Mouse (Mus musculus) hindbrain, embryonic 11.5 days (tissue): ENCODE measurements around the gene Tll1. TPM values are rescaled to one million over a fixed set of nuclear protein-coding genes. Genes with fewer than 3 reads are reported as not detected.

Experiments
- ATAC-seq: fragments of 200-750 bp; cut with Nextera tagmentation; 2 replicates; pipeline ENCODE4 v1.8.0; 2017; ENCODE audit warnings: mild to moderate bottlenecking, moderate TSS enrichment, moderate library complexity; ENCODE audit not compliant: low FRiP score
- DNase-seq: peaks from one replicate; pipeline ENCODE4 v3.0.0-alpha.2; 2015; ENCODE audit warnings: low spot score
- H3K27ac ChIP-seq: fragments of 300-500 bp; sonication (generic); 2 replicates; pipeline ENCODE4 v1.5.1; 2014; ENCODE audit warnings: mild to moderate bottlenecking, low read depth, low read length
- H3K27me3 ChIP-seq: fragments of 300-500 bp; sonication (generic); 2 replicates; pipeline ENCODE4 v1.6.1; 2014; ENCODE audit warnings: mild to moderate bottlenecking, low read length, moderate library complexity, mixed read lengths; ENCODE audit not compliant: control insufficient read depth, insufficient read depth
- H3K36me3 ChIP-seq: fragments of 300-500 bp; sonication (generic); 2 replicates; pipeline ENCODE4 v1.6.1; 2014; ENCODE audit warnings: mild to moderate bottlenecking, low read length, moderate library complexity, mixed read lengths; ENCODE audit not compliant: control insufficient read depth, insufficient read depth
- H3K4me1 ChIP-seq: fragments of 300-500 bp; sonication (generic); replicated peaks from 2 replicates; pipeline ENCODE4 v1.6.1; 2014; ENCODE audit warnings: low read length, mixed read lengths; ENCODE audit not compliant: control insufficient read depth, insufficient read depth
- H3K4me2 ChIP-seq: fragments of 300-500 bp; sonication (generic); replicated peaks from 2 replicates; pipeline ENCODE4 v1.6.1; 2014; ENCODE audit warnings: mild to moderate bottlenecking, low read depth, low read length
- H3K4me3 ChIP-seq: fragments of 300-500 bp; sonication (generic); 2 replicates; pipeline ENCODE4 v1.5.1; 2014; ENCODE audit warnings: low read depth, low read length
- H3K9ac ChIP-seq: fragments of 300-500 bp; sonication (generic); 2 replicates; pipeline ENCODE4 v1.6.1; 2014; ENCODE audit warnings: low read depth, low read length
- H3K9me3 ChIP-seq: fragments of 300-500 bp; sonication (generic); 2 replicates; pipeline ENCODE4 v1.6.1; 2016; ENCODE audit warnings: low read length; ENCODE audit not compliant: control insufficient read depth
- WGBS: fragments of 180-500 bp; shearing (Covaris S2); extraction: QIAGEN DNeasy Blood & Tissue Kit; methylation state at CpG from one replicate; pipeline ENCODE4 v1.1.7; 2014; 5-methylcytosine and 5-hydroxymethylcytosine counted together
- polyA plus RNA-seq: library from polyadenylated mRNA; unstranded; fragments of >200 nt; fragmentation: Nextera tagmentation; extraction: Ambion mirVana; gene quantifications from 2 replicates; pipeline ENCODE4 v1.2.1, GENCODE M21; 2014

Gene Tll1
- polyA plus RNA-seq, 1 experiment from 2014 or later = 1.3 TPM

DNA sequence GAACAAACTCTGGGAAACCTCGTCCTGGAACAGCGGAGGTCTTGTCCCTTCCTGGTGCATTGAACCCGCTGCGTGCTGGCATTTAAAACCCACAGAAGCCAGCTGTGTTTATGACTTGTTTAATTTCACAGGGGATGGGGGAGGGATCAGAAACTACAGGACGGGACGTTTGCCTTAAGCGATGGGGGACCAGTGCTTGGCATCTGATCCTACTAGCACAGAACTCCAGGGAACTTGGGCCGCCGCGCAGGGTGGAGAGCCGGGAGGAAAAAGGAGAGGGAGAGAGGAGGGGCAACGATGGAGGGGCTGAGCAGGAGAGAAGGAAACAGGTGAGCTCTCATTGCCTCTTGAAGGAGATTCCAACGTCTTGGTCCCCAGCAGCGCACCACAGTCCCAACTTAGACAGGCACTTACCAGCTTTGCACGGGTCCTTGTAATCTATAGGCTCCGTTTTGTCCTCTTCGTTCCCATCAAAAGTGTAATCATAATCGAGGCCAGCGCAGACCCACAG lies 1.2 kb downstream of the Tll1 start:
- peak overlapping the region; percentile 58 for H3K9ac ChIP-seq
- H3K36me3 ChIP-seq = no peaks in the 10 kb centered on the region
- peak overlapping the region; percentile 98 for H3K4me2 ChIP-seq
- peak; percentile 55 for DNase-seq
- H3K4me3 ChIP-seq = peak overlapping the region; percentile 62
- peaks cover 5% of the 10 kb centered on the region for H3K27me3 ChIP-seq
- no peaks in the 10 kb centered on the region for H3K9me3 ChIP-seq
- WGBS = under 1% methylated on average over 19 of the region's 19 CpGs
- no peak overlapping the region for H3K27ac ChIP-seq
- peak; percentile 51 for ATAC-seq
- no peaks in the 10 kb centered on the region; the same call in 1 of the 2 replicates for H3K4me1 ChIP-seq

DNA sequence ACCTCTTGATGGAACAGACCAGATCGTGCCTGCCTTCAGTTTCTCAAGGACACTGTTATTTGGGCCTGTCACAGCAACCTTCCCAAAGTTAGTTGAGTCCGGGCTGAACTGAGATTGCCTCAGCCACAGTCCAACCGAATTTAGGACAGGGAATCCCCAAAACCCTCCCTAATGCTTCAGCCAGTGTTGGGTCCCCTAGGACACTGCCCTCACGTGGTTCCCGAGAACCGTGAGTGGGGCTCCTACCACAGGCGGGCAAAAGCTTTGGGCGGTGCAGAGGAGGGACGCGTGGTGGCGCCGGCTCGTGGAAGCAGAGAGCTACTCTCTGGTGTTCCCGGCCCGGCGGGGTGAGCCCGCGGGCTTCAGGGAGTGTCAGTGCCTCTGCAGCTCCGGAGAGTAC lies 1.9 kb downstream of the Tll1 start:
- no peaks in the 10 kb centered on the region for H3K9me3 ChIP-seq
- no peak overlapping the region for H3K27ac ChIP-seq
- H3K4me2 ChIP-seq = peak overlapping the region; percentile 98
- DNase-seq (peak; percentile 61), ATAC-seq (peak; percentile 66)
- H3K36me3 ChIP-seq = no peaks in the 10 kb centered on the region
- no peaks in the 10 kb centered on the region; the same call in 1 of the 2 replicates for H3K4me1 ChIP-seq
- no peak overlapping the region for H3K9ac ChIP-seq
- WGBS = under 1% methylated on average over 19 of the region's 19 CpGs
- peak overlapping the region; percentile 62 for H3K4me3 ChIP-seq
- peaks cover 5% of the 10 kb centered on the region for H3K27me3 ChIP-seq

DNA sequence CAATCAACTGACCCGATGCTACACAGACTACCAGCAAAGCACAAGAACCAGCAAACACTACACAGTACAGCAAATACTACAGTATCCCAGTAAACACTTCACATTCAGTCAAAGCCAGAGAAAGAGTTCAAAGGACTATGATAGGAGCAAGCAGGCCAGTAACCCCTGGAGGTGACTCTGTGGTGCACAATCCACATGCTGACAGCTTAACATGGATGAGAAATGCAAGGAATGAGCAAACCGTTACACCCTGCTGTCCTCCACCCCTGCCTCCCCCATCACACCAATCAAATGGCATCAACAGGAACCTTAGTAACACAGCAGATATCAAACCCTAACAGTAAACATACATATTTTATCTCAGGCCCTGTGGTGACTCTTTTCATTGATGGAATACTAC lies 7.7 kb downstream of the Tll1 start:
- H3K27me3 ChIP-seq = no peaks in the 10 kb centered on the region; the same call in 1 of the 2 replicates
- no peak overlapping the region for H3K9ac ChIP-seq
- no peak overlapping the region for H3K4me3 ChIP-seq
- 81% methylated on average over 2 of the region's 2 CpGs for WGBS
- no peak overlapping the region for H3K27ac ChIP-seq
- no peaks in the 10 kb centered on the region for H3K36me3 ChIP-seq
- no peaks in the 10 kb centered on the region for H3K4me1 ChIP-seq
- H3K4me2 ChIP-seq = no peak overlapping the region
- ATAC-seq = no peak
- no peaks in the 10 kb centered on the region for H3K9me3 ChIP-seq
- no peak for DNase-seq

DNA sequence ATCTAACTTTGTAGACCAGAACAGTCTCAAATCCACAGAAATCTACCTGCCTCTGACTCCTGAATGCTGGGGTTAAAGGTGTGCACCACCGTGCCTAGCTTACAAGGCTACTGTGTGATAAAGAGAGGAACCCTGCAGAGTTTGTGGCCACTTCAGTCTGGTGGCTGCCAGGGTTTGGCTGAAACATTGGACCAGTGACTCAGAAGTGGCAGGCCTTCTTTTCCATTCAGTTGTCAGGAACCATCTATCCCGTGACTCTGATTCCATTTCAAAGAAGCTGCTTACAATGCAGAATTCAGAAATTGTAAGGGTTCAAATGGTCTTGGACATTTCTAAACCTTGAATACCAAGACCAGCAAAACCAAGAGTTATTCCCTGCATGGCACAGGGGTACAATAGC lies 12.7 kb downstream of the Tll1 start:
- Histone ChIP-seq H3K27me3 (no peaks in the 10 kb centered on the region), H3K36me3 (no peaks in the 10 kb centered on the region), H3K27ac (no peak overlapping the region), H3K4me2 (no peak overlapping the region), H3K4me3 (no peak overlapping the region), H3K9me3 (no peaks in the 10 kb centered on the region), H3K4me1 (no peaks in the 10 kb centered on the region), H3K9ac (no peak overlapping the region)
- DNase-seq = no peak
- 67% methylated on average over 2 of the region's 2 CpGs for WGBS
- no peak for ATAC-seq

DNA sequence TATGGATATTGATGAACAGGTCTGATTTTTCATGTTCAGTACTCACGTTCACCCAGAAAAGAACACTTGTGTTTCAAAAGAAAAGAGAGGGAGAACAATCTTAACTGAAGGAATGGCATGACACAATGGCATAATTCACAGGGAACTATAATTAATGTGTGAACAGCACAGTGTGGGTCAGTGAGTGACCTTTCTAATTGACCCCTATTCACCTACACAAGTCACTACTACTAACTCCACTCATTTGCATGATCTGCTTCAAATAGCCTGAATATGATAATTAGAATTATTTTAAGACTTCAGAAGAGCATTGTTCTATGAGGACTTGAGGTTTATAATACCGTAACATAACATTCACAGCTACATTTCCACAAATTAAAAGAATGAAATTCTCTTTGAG lies 18.2 kb downstream of the Tll1 start:
- Histone ChIP-seq H3K4me3 (no peak overlapping the region), H3K9me3 (no peaks in the 10 kb centered on the region), H3K4me2 (no peak overlapping the region), H3K4me1 (no peaks in the 10 kb centered on the region), H3K27ac (no peak overlapping the region), H3K27me3 (no peaks in the 10 kb centered on the region), H3K36me3 (no peaks in the 10 kb centered on the region), H3K9ac (no peak overlapping the region)
- WGBS = 38% methylated on average over 2 of the region's 2 CpGs
- DNase-seq (no peak), ATAC-seq (peak; percentile 59)

DNA sequence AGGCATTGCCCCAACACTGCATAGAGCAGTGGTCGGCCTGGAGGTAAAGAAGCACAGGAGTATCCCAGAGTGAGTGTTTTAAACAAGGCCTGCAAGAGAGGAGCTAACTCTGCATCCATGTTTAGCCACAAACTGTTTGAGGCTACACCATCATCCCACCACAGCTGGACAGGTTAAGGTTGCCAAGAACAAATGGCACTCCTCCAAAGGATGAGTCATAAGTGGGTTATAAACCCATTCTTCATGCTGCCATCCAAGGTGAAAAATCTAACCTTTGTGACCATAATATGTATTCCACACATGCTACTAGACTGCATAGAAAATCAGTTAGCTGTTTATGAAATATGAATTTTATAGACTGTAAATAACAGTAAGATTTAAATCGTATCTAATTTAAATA lies 29.1 kb downstream of the Tll1 start:
- H3K4me1 ChIP-seq = no peaks in the 10 kb centered on the region
- 90% methylated on average over 2 of the region's 2 CpGs for WGBS
- no peak overlapping the region for H3K4me2 ChIP-seq
- H3K36me3 ChIP-seq = no peaks in the 10 kb centered on the region
- ATAC-seq (no peak), DNase-seq (no peak)
- H3K4me3 ChIP-seq = no peak overlapping the region
- no peaks in the 10 kb centered on the region for H3K9me3 ChIP-seq
- no peaks in the 10 kb centered on the region for H3K27me3 ChIP-seq
- H3K9ac ChIP-seq = no peak overlapping the region
- H3K27ac ChIP-seq = no peak overlapping the region

DNA sequence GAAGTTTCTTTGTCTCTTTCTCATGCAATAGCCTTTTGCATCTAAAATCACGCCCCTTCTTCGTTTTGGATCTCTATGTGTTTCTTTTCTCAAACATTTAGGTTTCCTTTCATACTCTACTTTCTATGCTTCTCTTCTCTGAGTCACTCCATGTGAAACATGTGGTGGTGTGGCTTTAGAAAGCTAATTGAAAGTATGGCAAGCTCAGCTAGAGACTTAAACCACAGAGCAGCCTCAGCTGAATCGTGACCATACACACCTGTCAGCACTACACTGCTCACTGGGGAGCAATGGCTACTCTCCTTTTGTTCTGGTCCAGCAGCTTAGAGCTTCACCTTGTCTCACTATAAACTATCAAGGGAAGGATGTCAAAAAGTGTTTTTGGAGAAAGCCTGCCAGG lies 31.2 kb downstream of the Tll1 start:
- no peak for ATAC-seq
- H3K4me1 ChIP-seq = no peaks in the 10 kb centered on the region

DNA sequence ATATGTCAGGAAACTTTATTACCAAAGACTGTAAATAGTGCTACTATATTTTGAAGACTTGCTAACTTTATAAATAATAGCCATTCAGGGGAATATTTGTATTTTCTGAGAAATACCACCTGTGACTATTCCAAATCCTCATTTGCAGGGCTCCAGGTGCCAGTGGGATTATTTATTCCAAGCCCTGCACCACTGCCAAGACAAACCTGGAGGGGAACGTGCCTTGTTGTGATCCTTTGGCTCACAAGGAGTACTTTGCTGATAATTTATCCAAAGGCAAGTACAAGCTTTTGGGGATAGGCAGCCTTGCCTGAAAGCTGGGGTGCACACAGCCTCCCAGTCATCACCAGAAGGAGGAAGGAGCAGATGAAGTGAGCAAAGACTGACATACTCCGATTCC lies 32.3 kb downstream of the Tll1 start:
- Histone ChIP-seq H3K27me3 (no peaks in the 10 kb centered on the region), H3K9ac (no peak overlapping the region), H3K4me3 (no peak overlapping the region), H3K9me3 (no peaks in the 10 kb centered on the region), H3K27ac (no peak overlapping the region), H3K36me3 (no peaks in the 10 kb centered on the region), H3K4me2 (no peak overlapping the region), H3K4me1 (no peaks in the 10 kb centered on the region)
- no peak for DNase-seq
- ATAC-seq = no peak
- WGBS = 78% methylated on average over 2 of the region's 2 CpGs

More for the DNA sequence above, 31.2 kb downstream of the Tll1 start:
- DNase-seq = no peak
- Histone ChIP-seq H3K36me3 (no peaks in the 10 kb centered on the region), H3K4me2 (no peak overlapping the region), H3K4me3 (no peak overlapping the region), H3K27me3 (no peaks in the 10 kb centered on the region), H3K27ac (no peak overlapping the region), H3K9ac (no peak overlapping the region), H3K9me3 (no peaks in the 10 kb centered on the region)
- WGBS = 77% methylated on average over 3 of the region's 3 CpGs
